Mouse (Mus musculus) testis, adult 2 months (tissue): ENCODE data around the gene Sft2d1.

ENCODE experiments used
- CTCF ChIP-seq: fragments of 200-500 bp; IDR thresholded peaks from 2 replicates; pipeline ENCODE4 v1.5.1; 2012; ENCODE audit warnings: low read depth, mild to moderate bottlenecking, inconsistent platforms, low read length, moderate library complexity; ENCODE audit not compliant: control insufficient read depth, insufficient read depth, insufficient replicate concordance
- POLR2A ChIP-seq: fragments of 200-500 bp; IDR thresholded peaks from 2 replicates; pipeline ENCODE4 v1.6.1; 2012; ENCODE audit warnings: low read depth, mild to moderate bottlenecking, inconsistent platforms, low read length, moderate library complexity; ENCODE audit not compliant: control insufficient read depth

GRCm38 (mm10) chr17:8348941-8349340 lies 38.0 kb downstream of the Sft2d1 start:
- no peak for TF ChIP-seq POLR2A
- no peak for TF ChIP-seq CTCF
